Mouse (Mus musculus) cerebellum, adult (tissue): Measurements from ENCODE around the gene Tango2.

ENCODE experiments used
- ATAC-seq: cut with Nextera tagmentation; 2 replicates; pipeline ENCODE4 v1.9.2; 2017; ENCODE audit warnings: mild to moderate bottlenecking, moderate library complexity, mixed read lengths; ENCODE audit not compliant: insufficient number of reproducible peaks, low FRiP score, low TSS enrichment

Tango2 gene

GRCm38 (mm10) chr16:18383756-18384155, 35.9 kb upstream of the Tango2 start:
- ATAC-seq = no peak

GRCm38 (mm10) chr16:18383045-18383726, 35.3 kb upstream of the Tango2 start:
- ATAC-seq = 0 out of 2 replicates have a peak, but pooled peaks have one; percentile 15

- no peak for ATAC-seq
These were observed 33.8 kb upstream of the Tango2 start for GRCm38 (mm10) chr16:18381621-18382258.

GRCm38 (mm10) chr16:18380495-18381063, 32.7 kb upstream of the Tango2 start:
- ATAC-seq = no peak

GRCm38 (mm10) chr16:18379338-18380001, 31.6 kb upstream of the Tango2 start:
- ATAC-seq = no peak

- ATAC-seq = no peak
These were observed 30.6 kb upstream of the Tango2 start for GRCm38 (mm10) chr16:18378489-18378888.

GRCm38 (mm10) chr16:18377203-18377602, 29.3 kb upstream of the Tango2 start:
- no peak for ATAC-seq

- ATAC-seq = no peak
These were observed 28.5 kb upstream of the Tango2 start for GRCm38 (mm10) chr16:18376297-18376954.

GRCm38 (mm10) chr16:18373632-18374031, 25.7 kb upstream of the Tango2 start:
- ATAC-seq = no peak

- ATAC-seq = no peak
These were observed 22.3 kb upstream of the Tango2 start for GRCm38 (mm10) chr16:18370197-18370596.

- ATAC-seq = no peak
These were observed 18.9 kb upstream of the Tango2 start for GRCm38 (mm10) chr16:18366849-18367248.

- no peak for ATAC-seq
These were observed 15.0 kb upstream of the Tango2 start for GRCm38 (mm10) chr16:18362948-18363347.

- peak; percentile 87 for ATAC-seq
These were observed 12.4 kb upstream of the Tango2 start for GRCm38 (mm10) chr16:18360151-18360805.

GRCm38 (mm10) chr16:18357977-18358376, 10.1 kb upstream of the Tango2 start:
- ATAC-seq = no peak

GRCm38 (mm10) chr16:18356961-18357360, 9.1 kb upstream of the Tango2 start:
- ATAC-seq = no peak

GRCm38 (mm10) chr16:18353106-18353505, 5.2 kb upstream of the Tango2 start:
- no peak for ATAC-seq

- no peak for ATAC-seq
These were observed 3.6 kb upstream of the Tango2 start for GRCm38 (mm10) chr16:18351313-18352055.

GRCm38 (mm10) chr16:18349761-18350325, 1.9 kb upstream of the Tango2 start:
- ATAC-seq = no peak

GRCm38 (mm10) chr16:18348601-18349175, 785 bp upstream of the Tango2 start:
- ATAC-seq = 0 out of 2 replicates have a peak, but pooled peaks have one; percentile 1
